Mouse (Mus musculus) spleen, adult 2 months (tissue): ENCODE data around the gene Edil3. TPM values are rescaled to one million over a fixed set of nuclear protein-coding genes. Genes with fewer than 3 reads are reported as not detected.

Experiments
- DNase-seq, 2 experiments: peaks; one replicate each; pipeline versions ENCODE4 v3.0.0 to v3.0.0-alpha.2; 2012 to 2021; ENCODE audit warnings: low spot score in 2 of 2, low read depth in 1 of 2
- H3K27ac ChIP-seq: fragments of 200-500 bp; 2 replicates; pipeline ENCODE4 v1.5.1; 2012; ENCODE audit warnings: low read length, inconsistent platforms; ENCODE audit not compliant: insufficient read depth
- H3K27me3 ChIP-seq: fragments of 200-500 bp; 2 replicates; pipeline ENCODE4 v1.6.1; 2012; ENCODE audit warnings: mild to moderate bottlenecking, moderate library complexity, low read length, inconsistent platforms; ENCODE audit not compliant: control insufficient read depth, insufficient read depth
- H3K36me3 ChIP-seq: fragments of 200-500 bp; 2 replicates; pipeline ENCODE4 v1.6.1; 2012; ENCODE audit warnings: mild to moderate bottlenecking, low read length, inconsistent platforms; ENCODE audit not compliant: control insufficient read depth, insufficient read depth
- H3K4me1 ChIP-seq: fragments of 200-500 bp; 2 replicates; pipeline ENCODE4 v1.6.1; 2011; ENCODE audit warnings: inconsistent platforms; ENCODE audit not compliant: control insufficient read depth, insufficient read depth, insufficient read length
- H3K4me3 ChIP-seq: fragments of 200-500 bp; 2 replicates; pipeline ENCODE4 v1.5.1; 2011; ENCODE audit warnings: mild to moderate bottlenecking, inconsistent platforms; ENCODE audit not compliant: insufficient read depth, insufficient read length; ENCODE audit errors: extremely low read depth
- CTCF ChIP-seq: fragments of 200-500 bp; IDR thresholded peaks from 2 replicates; pipeline ENCODE4 v1.5.1; 2011; ENCODE audit warnings: mild to moderate bottlenecking, inconsistent platforms; ENCODE audit not compliant: insufficient read depth, insufficient read length, insufficient replicate concordance; ENCODE audit errors: extremely low read depth
- POLR2A ChIP-seq: fragments of 200-500 bp; IDR thresholded peaks from 2 replicates; pipeline ENCODE4 v1.6.1; 2011; ENCODE audit warnings: low read depth, low read length, inconsistent platforms
- WGBS: fragments of 180-500 bp; shearing (Covaris S2); methylation state at CpG from one replicate; pipeline ENCODE4 v1.1.7; 2018; 5-methylcytosine and 5-hydroxymethylcytosine counted together
- polyA plus RNA-seq: library from polyadenylated mRNA; depleted of rRNA; stranded (reverse); fragments of >200 nt; gene quantifications from 2 replicates; pipeline ENCODE4 v1.2.3, GENCODE M21; 2012

The Edil3 gene
- polyA plus RNA-seq, 1 experiment, result 0.04 TPM

DNA sequence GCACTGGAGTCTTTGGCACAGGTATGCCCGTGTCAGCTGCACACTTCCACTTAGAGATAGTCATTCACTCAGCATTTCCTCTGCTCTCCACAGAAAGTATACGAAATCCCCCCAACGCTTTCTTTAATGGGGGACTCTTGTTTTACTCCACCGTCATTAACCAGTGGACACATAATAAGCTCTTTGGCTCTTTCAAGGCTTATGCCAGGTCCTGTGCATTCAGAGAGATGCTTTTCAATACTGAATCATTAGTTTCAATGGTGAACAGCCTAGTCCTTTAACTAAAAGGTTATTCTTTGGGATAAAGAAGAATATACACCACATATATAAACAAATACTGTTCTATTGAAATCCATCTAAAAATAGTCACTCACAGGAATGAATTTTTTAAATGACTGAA lies 541.0 kb downstream of the Edil3 start:
- no peak overlapping the region for H3K27ac ChIP-seq
- 85% methylated on average over 4 of the region's 4 CpGs for WGBS
- no peak overlapping the region for H3K4me3 ChIP-seq
- H3K4me1 ChIP-seq, result no peaks in the 10 kb centered on the region
- H3K27me3 ChIP-seq, result no peaks in the 10 kb centered on the region
- TF ChIP-seq POLR2A (no peak), CTCF (no peak)
- no peaks in the 10 kb centered on the region for H3K36me3 ChIP-seq
- DNase-seq, result no peak

DNA sequence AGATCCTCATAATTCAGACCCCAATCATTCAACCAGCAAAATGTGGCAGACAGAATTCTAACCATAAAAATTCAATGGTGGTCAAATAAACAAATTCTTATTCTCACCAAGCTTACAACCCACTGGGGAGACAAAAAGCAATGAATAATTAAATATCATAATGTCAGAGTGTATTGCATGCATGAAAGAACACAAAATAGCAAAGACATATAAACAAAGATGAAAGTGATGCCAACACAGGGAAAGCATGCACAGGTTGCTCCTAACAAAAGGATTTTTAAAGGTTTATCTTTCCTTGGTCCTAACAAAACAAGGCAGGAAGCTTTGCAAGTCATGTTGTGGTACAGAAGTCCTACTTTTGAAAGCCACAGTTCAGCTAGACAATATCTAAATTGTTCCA lies 550.0 kb downstream of the Edil3 start:
- TF ChIP-seq POLR2A (no peak), CTCF (no peak)
- H3K27ac ChIP-seq, result no peak overlapping the region
- DNase-seq, result no peak

DNA sequence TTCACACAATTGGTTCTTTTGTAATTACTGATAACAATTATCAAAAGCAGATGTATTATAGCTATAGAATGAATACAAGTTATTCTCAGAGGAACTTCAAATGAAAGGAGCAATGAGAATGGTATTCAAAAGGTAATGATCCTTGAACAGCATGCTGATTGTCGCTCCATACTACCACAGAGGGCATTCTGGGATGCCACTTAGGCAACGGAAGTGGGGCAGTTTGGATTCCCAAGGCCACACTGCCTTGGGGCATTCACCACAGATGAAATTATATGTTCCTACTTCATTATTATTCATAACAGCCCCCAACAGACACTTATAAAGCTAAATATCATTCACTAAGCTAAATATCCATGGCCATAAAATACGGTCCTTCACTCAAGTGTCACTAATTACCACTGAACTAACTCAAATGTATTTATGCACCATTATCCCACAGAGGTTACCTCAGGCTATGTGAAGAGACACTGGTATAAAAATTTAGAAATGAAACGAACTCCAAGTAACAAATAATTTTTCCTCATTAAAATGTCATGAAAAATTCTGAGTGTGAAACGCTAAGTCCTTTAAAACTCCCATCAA lies 550.5 kb downstream of the Edil3 start:
- Histone ChIP-seq H3K4me3 (no peak overlapping the region), H3K27ac (no peak overlapping the region), H3K36me3 (no peaks in the 10 kb centered on the region), H3K4me1 (no peaks in the 10 kb centered on the region), H3K27me3 (no peaks in the 10 kb centered on the region)
- TF ChIP-seq POLR2A (no peak), CTCF (no peak)
- WGBS, result 92% methylated on average over 5 of the region's 5 CpGs
- no peak for DNase-seq

More for the DNA sequence above, 550.0 kb downstream of the Edil3 start:
- H3K4me1 ChIP-seq, result no peaks in the 10 kb centered on the region
- H3K36me3 ChIP-seq, result no peaks in the 10 kb centered on the region
- H3K4me3 ChIP-seq, result no peak overlapping the region
- H3K27me3 ChIP-seq, result no peaks in the 10 kb centered on the region
